Comparison of ENCODE assay signal across 8 mouse cellular contexts in genomic region chr7:118740532-118741338, GRCm38 (mm10). TPM values are rescaled to one million over a fixed set of nuclear protein-coding genes. Genes with fewer than 3 reads are reported as not detected.
A peak's percentile ranks its signal among the peaks of the same experiment; 100 is the strongest.
DNase-seq lines count a peak whose midpoint lies in the region; ATAC-seq and TF ChIP-seq lines count a peak whose summit lies in the region.

No protein-coding gene starts in this region.

- peak; percentile 95 for DNase-seq in CD4-positive helper T cell, adult 2 months (ENCODE audit: low read depth, low spot score)
- DNase-seq in brain, embryonic 18.5 days (ENCODE audit: low read depth, low spot score), result peak; percentile 97
- peak; percentile 99 for DNase-seq in kidney, postnatal 0 days (ENCODE audit: low spot score)
- peak; percentile 93 for DNase-seq in liver, embryonic 11.5 days (ENCODE audit: low spot score)
- DNase-seq in naive thymus-derived CD4-positive, alpha-beta T cell, adult 2 months (ENCODE audit: low read depth), result peak; percentile 96

- H3K4me1 ChIP-seq in heart, embryonic 12.5 days (replicated peaks), result peaks cover 17% of the 10 kb centered on the region
- H3K4me1 ChIP-seq in kidney, postnatal 0 days (replicated peaks; ENCODE audit: insufficient read depth, low read length), result 0 out of 2 replicates have a peak, but pooled peaks cover 7% of the 10 kb centered on the region
- peaks cover 19% of the 10 kb centered on the region for H3K4me1 ChIP-seq in liver, embryonic 11.5 days (replicated peaks; ENCODE audit: control insufficient read depth, insufficient read depth, low read length)
- no peaks in the 10 kb centered on the region for H3K4me1 ChIP-seq in stomach, embryonic 14.5 days (ENCODE audit: control insufficient read depth, insufficient read depth, low read length)

- ATAC-seq in erythroid progenitor cell, adult 5-6 weeks (replicated peaks; ENCODE audit: low FRiP score, poor library complexity, severe bottlenecking), result peak; percentile 96
- ATAC-seq in heart, embryonic 12.5 days (ENCODE audit: insufficient number of reproducible peaks, low FRiP score), result peak; percentile 96
- ATAC-seq in kidney, postnatal 0 days (replicated peaks; ENCODE audit: low FRiP score, low read depth), result peak; percentile 96
- peak; percentile 93 for ATAC-seq in liver, embryonic 11.5 days (replicated peaks; ENCODE audit: low FRiP score)
- ATAC-seq in stomach, embryonic 14.5 days (ENCODE audit: insufficient number of reproducible peaks, insufficient read depth, low FRiP score, low read depth), result peak; percentile 94

- peak overlapping the region; percentile 78 for H3K9ac ChIP-seq in heart, embryonic 12.5 days
- peak overlapping the region; percentile 69 for H3K9ac ChIP-seq in kidney, postnatal 0 days (ENCODE audit: low read depth, low read length)
- peak overlapping the region; percentile 79 for H3K9ac ChIP-seq in liver, embryonic 11.5 days (ENCODE audit: low read depth, low read length)
- H3K9ac ChIP-seq in stomach, embryonic 14.5 days (replicated peaks; ENCODE audit: low read depth, low read length), result peak overlapping the region; percentile 47

- H3K4me2 ChIP-seq in heart, embryonic 12.5 days, result peak overlapping the region; percentile 76
- H3K4me2 ChIP-seq in kidney, postnatal 0 days (ENCODE audit: low read length), result peak overlapping the region; percentile 68
- H3K4me2 ChIP-seq in liver, embryonic 11.5 days, result peak overlapping the region; percentile 80
- H3K4me2 ChIP-seq in stomach, embryonic 14.5 days (replicated peaks; ENCODE audit: low read depth, low read length), result peak overlapping the region; percentile 79

- peaks cover 19% of the 10 kb centered on the region for H3K36me3 ChIP-seq in heart, embryonic 12.5 days
- H3K36me3 ChIP-seq in kidney, postnatal 0 days (ENCODE audit: insufficient read depth, low read length), result 0 out of 2 replicates have a peak, but pooled peaks cover 3% of the 10 kb centered on the region
- no peaks in the 10 kb centered on the region; the same call in 1 of the 2 replicates for H3K36me3 ChIP-seq in liver, embryonic 11.5 days (ENCODE audit: control insufficient read depth, insufficient read depth, low read length)
- peaks cover under 1% of the 10 kb centered on the region; the same call in 1 of the 2 replicates for H3K36me3 ChIP-seq in stomach, embryonic 14.5 days (ENCODE audit: control insufficient read depth, insufficient read depth, low read length)

- no peaks in the 10 kb centered on the region for H3K9me3 ChIP-seq in heart, embryonic 12.5 days (replicated peaks)
- no peaks in the 10 kb centered on the region for H3K9me3 ChIP-seq in kidney, postnatal 0 days (replicated peaks; ENCODE audit: low read length)
- H3K9me3 ChIP-seq in liver, embryonic 11.5 days (ENCODE audit: control insufficient read depth, low read length), result no peaks in the 10 kb centered on the region
- H3K9me3 ChIP-seq in stomach, embryonic 14.5 days (ENCODE audit: control insufficient read depth, low read depth, low read length), result no peaks in the 10 kb centered on the region

- peak overlapping the region; percentile 81 for H3K4me3 ChIP-seq in heart, embryonic 12.5 days
- H3K4me3 ChIP-seq in kidney, postnatal 0 days (replicated peaks; ENCODE audit: low read depth, low read length), result peak overlapping the region; percentile 68
- H3K4me3 ChIP-seq in liver, embryonic 11.5 days (ENCODE audit: low read depth, low read length), result peak overlapping the region; percentile 83
- H3K4me3 ChIP-seq in stomach, embryonic 14.5 days (ENCODE audit: low read depth, low read length), result peak overlapping the region; percentile 75

- peak overlapping the region; percentile 13; the same call in 1 of the 2 replicates for H3K27ac ChIP-seq in heart, embryonic 12.5 days (ENCODE audit: poor library complexity, severe bottlenecking)
- H3K27ac ChIP-seq in kidney, postnatal 0 days, result peak overlapping the region; percentile 44; the same call in 1 of the 2 replicates
- peak overlapping the region; percentile 55; the same call in 1 of the 2 replicates for H3K27ac ChIP-seq in liver, embryonic 11.5 days (ENCODE audit: low read depth, low read length)
- no peak overlapping the region for H3K27ac ChIP-seq in stomach, embryonic 14.5 days (ENCODE audit: low read length)

- H3K27me3 ChIP-seq in heart, embryonic 12.5 days (replicated peaks), result no peaks in the 10 kb centered on the region
- H3K27me3 ChIP-seq in kidney, postnatal 0 days (ENCODE audit: insufficient read depth, low read length), result no peaks in the 10 kb centered on the region
- no peaks in the 10 kb centered on the region for H3K27me3 ChIP-seq in liver, embryonic 11.5 days (replicated peaks; ENCODE audit: control insufficient read depth, insufficient read depth, low read length)
- no peaks in the 10 kb centered on the region for H3K27me3 ChIP-seq in stomach, embryonic 14.5 days (ENCODE audit: control insufficient read depth, insufficient read depth, low read length)

- WGBS in heart, embryonic 12.5 days, result 3% methylated on average over 41 of the region's 41 CpGs
- 4% methylated on average over 39 of the region's 41 CpGs for WGBS in kidney, postnatal 0 days
- WGBS in liver, embryonic 11.5 days, result 2% methylated on average over 41 of the region's 41 CpGs
- 2% methylated on average over 41 of the region's 41 CpGs for WGBS in stomach, embryonic 14.5 days

- no peak for TF ChIP-seq CTCF in kidney, postnatal 0 days (IDR thresholded peaks at IDR 0.05; ENCODE audit: low read depth)

RNA-seq across cellular contexts. Expression of gene Vps35l, which starts 0.7 kb away (rescaled TPM):
- total RNA-seq in erythroid progenitor cell, adult 5-6 weeks (2015; ENCODE audit: low replicate concordance), result 21.3 and 61.6 TPM in 2 replicates
- total RNA-seq in erythroid progenitor cell, adult 5-6 weeks (2017; ENCODE audit: low replicate concordance), result 42.4 and 42.9 TPM in 2 replicates
- 55.7 and 55.8 TPM in 2 replicates for polyA plus RNA-seq in heart, embryonic 12.5 days (2016; fragmentation: Nextera tagmentation; extraction: Ambion mirVana)
- polyA plus RNA-seq in kidney, postnatal 0 days (2015; fragmentation: Nextera tagmentation; extraction: Ambion mirVana), result 59.0 and 63.9 TPM in 2 replicates
- 56.6 and 64.3 TPM in 2 replicates for polyA plus RNA-seq in liver, embryonic 11.5 days (2014; fragmentation: Nextera tagmentation; extraction: Ambion mirVana)
- polyA plus RNA-seq in stomach, embryonic 14.5 days (2014; fragmentation: Nextera tagmentation; extraction: Ambion mirVana), result 68.1 and 68.3 TPM in 2 replicates

RNA-seq across cellular contexts. Expression of gene Ccp110, which starts 28.4 kb away (rescaled TPM):
- total RNA-seq in erythroid progenitor cell, adult 5-6 weeks (2015; ENCODE audit: low replicate concordance), result 95.9 and 114 TPM in 2 replicates
- total RNA-seq in erythroid progenitor cell, adult 5-6 weeks (2017; ENCODE audit: low replicate concordance), result 103 and 138 TPM in 2 replicates
- polyA plus RNA-seq in heart, embryonic 12.5 days (2016; fragmentation: Nextera tagmentation; extraction: Ambion mirVana), result 9.6 and 9.7 TPM in 2 replicates
- 6.8 and 8.1 TPM in 2 replicates for polyA plus RNA-seq in kidney, postnatal 0 days (2015; fragmentation: Nextera tagmentation; extraction: Ambion mirVana)
- 7.9 and 9.0 TPM in 2 replicates for polyA plus RNA-seq in liver, embryonic 11.5 days (2014; fragmentation: Nextera tagmentation; extraction: Ambion mirVana)
- 11.0 and 12.2 TPM in 2 replicates for polyA plus RNA-seq in stomach, embryonic 14.5 days (2014; fragmentation: Nextera tagmentation; extraction: Ambion mirVana)

RNA-seq across cellular contexts. Expression of gene Gde1, which starts 35.2 kb away (rescaled TPM):
- total RNA-seq in erythroid progenitor cell, adult 5-6 weeks (2015; ENCODE audit: low replicate concordance), result 39.4 and 50.5 TPM in 2 replicates
- 39.7 and 47.5 TPM in 2 replicates for total RNA-seq in erythroid progenitor cell, adult 5-6 weeks (2017; ENCODE audit: low replicate concordance)
- 70.1 and 74.6 TPM in 2 replicates for polyA plus RNA-seq in heart, embryonic 12.5 days (2016; fragmentation: Nextera tagmentation; extraction: Ambion mirVana)
- polyA plus RNA-seq in kidney, postnatal 0 days (2015; fragmentation: Nextera tagmentation; extraction: Ambion mirVana), result 139 and 148 TPM in 2 replicates
- 64.2 and 71.0 TPM in 2 replicates for polyA plus RNA-seq in liver, embryonic 11.5 days (2014; fragmentation: Nextera tagmentation; extraction: Ambion mirVana)
- polyA plus RNA-seq in stomach, embryonic 14.5 days (2014; fragmentation: Nextera tagmentation; extraction: Ambion mirVana), result 104 and 117 TPM in 2 replicates
